Mouse (Mus musculus) cerebellum, adult 2 months (tissue): ENCODE data around the gene Pcna.
"Not testable (repeated sequence)": the region's sequence is repeated elsewhere in the genome, so short reads cannot be mapped to it uniquely, and the experiment has no call there.

ENCODE experiments used
- CTCF ChIP-seq: fragments of 200-500 bp; IDR thresholded peaks from 2 replicates; pipeline ENCODE4 v1.5.1; 2011; ENCODE audit warnings: low read depth, mild to moderate bottlenecking, control low read depth, low read length, moderate library complexity, borderline replicate concordance; ENCODE audit not compliant: insufficient read depth
- POLR2A ChIP-seq: fragments of 200-500 bp; IDR thresholded peaks from 2 replicates; pipeline ENCODE4 v1.6.1; 2011; ENCODE audit warnings: low read length, control low read depth, borderline replicate concordance; ENCODE audit not compliant: insufficient read depth

- not testable (repeated sequence) for TF ChIP-seq CTCF, POLR2A
These were observed 13.7 kb downstream of the Pcna start for GRCm38 (mm10) chr2:132239434-132239833.
